Mouse (Mus musculus): Measurements from ENCODE around the gene Pla2g5. TPM values are rescaled to one million over a fixed set of nuclear protein-coding genes. Genes with fewer than 3 reads are reported as not detected.

Pla2g5 gene
- polyA plus RNA-seq, 1 experiment from 2014 or later: 0.24 TPM

GRCm38 (mm10) chr4:138791452-138791851 is 71.8 kb downstream of the Pla2g5 start:
- Histone ChIP-seq H3K27me3 (no peaks in the 10 kb centered on the region), H3K36me3 (replicated peaks) (no peaks in the 10 kb centered on the region), H3K4me3 (replicated peaks) (no peak overlapping the region), H3K4me2 (no peak overlapping the region), H3K9me3 (no peaks in the 10 kb centered on the region), H3K27ac (no peak overlapping the region), H3K9ac (no peak overlapping the region), H3K4me1 (no peaks in the 10 kb centered on the region)
- ATAC-seq (ENCODE audit: low FRiP score): no peak
- 79% methylated on average over 6 of the region's 6 CpGs for WGBS

- H3K9ac ChIP-seq: no peak overlapping the region
- H3K27me3 ChIP-seq: 0 out of 2 replicates have a peak, but pooled peaks cover 3% of the 10 kb centered on the region
- 83% methylated on average over 4 of the region's 4 CpGs for WGBS
- ATAC-seq (ENCODE audit: low FRiP score): no peak
- H3K9me3 ChIP-seq: no peaks in the 10 kb centered on the region
- H3K4me1 ChIP-seq: no peaks in the 10 kb centered on the region
- H3K36me3 ChIP-seq (replicated peaks): no peaks in the 10 kb centered on the region
- no peak overlapping the region for H3K27ac ChIP-seq
- no peak overlapping the region for H3K4me2 ChIP-seq
- no peak overlapping the region for H3K4me3 ChIP-seq (replicated peaks)
These were observed 74.9 kb downstream of the Pla2g5 start for GRCm38 (mm10) chr4:138788381-138788780.

GRCm38 (mm10) chr4:138786141-138786540 is 77.1 kb downstream of the Pla2g5 start:
- no peak overlapping the region for H3K4me3 ChIP-seq (replicated peaks)
- H3K4me2 ChIP-seq: no peak overlapping the region
- no peaks in the 10 kb centered on the region for H3K9me3 ChIP-seq
- H3K36me3 ChIP-seq (replicated peaks): no peaks in the 10 kb centered on the region
- H3K27ac ChIP-seq: no peak overlapping the region
- H3K9ac ChIP-seq: no peak overlapping the region
- H3K27me3 ChIP-seq: 0 out of 2 replicates have a peak, but pooled peaks cover 3% of the 10 kb centered on the region
- H3K4me1 ChIP-seq: no peaks in the 10 kb centered on the region
- ATAC-seq (ENCODE audit: low FRiP score): no peak
- 76% methylated on average over 4 of the region's 4 CpGs for WGBS

GRCm38 (mm10) chr4:138785721-138786120 is 77.6 kb downstream of the Pla2g5 start:
- no peaks in the 10 kb centered on the region for H3K9me3 ChIP-seq
- H3K4me2 ChIP-seq: no peak overlapping the region
- no peak overlapping the region for H3K27ac ChIP-seq
- no peaks in the 10 kb centered on the region for H3K36me3 ChIP-seq (replicated peaks)
- H3K27me3 ChIP-seq: 0 out of 2 replicates have a peak, but pooled peaks cover 3% of the 10 kb centered on the region
- 59% methylated on average over 4 of the region's 4 CpGs for WGBS
- no peak overlapping the region for H3K9ac ChIP-seq
- ATAC-seq (ENCODE audit: low FRiP score): no peak
- no peak overlapping the region for H3K4me3 ChIP-seq (replicated peaks)
- no peaks in the 10 kb centered on the region for H3K4me1 ChIP-seq

GRCm38 (mm10) chr4:138782098-138782497 is 81.2 kb downstream of the Pla2g5 start:
- 82% methylated on average over 6 of the region's 6 CpGs for WGBS

GRCm38 (mm10) chr4:138780300-138780699 is 83.0 kb downstream of the Pla2g5 start:
- Histone ChIP-seq H3K4me1 (peaks cover 6% of the 10 kb centered on the region; the same call in 1 of the 2 replicates), H3K4me3 (replicated peaks) (no peak overlapping the region), H3K9me3 (no peaks in the 10 kb centered on the region), H3K4me2 (no peak overlapping the region), H3K9ac (no peak overlapping the region), H3K36me3 (replicated peaks) (no peaks in the 10 kb centered on the region), H3K27ac (no peak overlapping the region), H3K27me3 (peaks cover 3% of the 10 kb centered on the region; the same call in 1 of the 2 replicates)
- 92% methylated on average over 5 of the region's 5 CpGs for WGBS
- ATAC-seq (ENCODE audit: low FRiP score): no peak

More at GRCm38 (mm10) chr4:138782098-138782497, 81.2 kb downstream of the Pla2g5 start:
- Histone ChIP-seq H3K4me1 (peaks cover 6% of the 10 kb centered on the region; the same call in 1 of the 2 replicates), H3K36me3 (replicated peaks) (no peaks in the 10 kb centered on the region), H3K9me3 (no peaks in the 10 kb centered on the region), H3K4me3 (replicated peaks) (no peak overlapping the region), H3K9ac (no peak overlapping the region), H3K27me3 (0 out of 2 replicates have a peak, but pooled peaks cover 3% of the 10 kb centered on the region), H3K27ac (no peak overlapping the region), H3K4me2 (no peak overlapping the region)
- no peak for ATAC-seq (ENCODE audit: low FRiP score)

- H3K4me3 ChIP-seq (replicated peaks): no peak overlapping the region
- ATAC-seq (ENCODE audit: low FRiP score): no peak
- H3K27me3 ChIP-seq: no peaks in the 10 kb centered on the region; the same call in 1 of the 2 replicates
- H3K36me3 ChIP-seq (replicated peaks): no peaks in the 10 kb centered on the region
- H3K4me1 ChIP-seq: peaks cover 6% of the 10 kb centered on the region; the same call in 1 of the 2 replicates
- no peak overlapping the region for H3K4me2 ChIP-seq
- H3K9ac ChIP-seq: no peak overlapping the region
- no peak overlapping the region for H3K27ac ChIP-seq
- H3K9me3 ChIP-seq: no peaks in the 10 kb centered on the region
- WGBS: 57% methylated on average over 20 of the region's 20 CpGs
These were observed 85.6 kb downstream of the Pla2g5 start for GRCm38 (mm10) chr4:138777417-138778407.

- H3K4me3 ChIP-seq (replicated peaks): no peak within 1 kb of the TSS
- no peak for ATAC-seq (ENCODE audit: low FRiP score)
- 90% methylated on average over 6 of the region's 6 CpGs for WGBS
These were observed 87.8 kb downstream of the Pla2g5 start, which contains the start of gene Pla2g2d for GRCm38 (mm10) chr4:138775435-138775834. TSS of gene Pla2g2d (plus strand) at chr4:138775735.

GRCm38 (mm10) chr4:138772386-138772785 is 90.9 kb downstream of the Pla2g5 start:
- no peaks in the 10 kb centered on the region for H3K9me3 ChIP-seq
- WGBS: 79% methylated on average over 5 of the region's 5 CpGs
- H3K36me3 ChIP-seq (replicated peaks): no peaks in the 10 kb centered on the region
- H3K27ac ChIP-seq: no peak overlapping the region
- no peak overlapping the region for H3K4me2 ChIP-seq
- no peaks in the 10 kb centered on the region; the same call in 1 of the 2 replicates for H3K27me3 ChIP-seq
- no peak overlapping the region for H3K9ac ChIP-seq
- ATAC-seq (ENCODE audit: low FRiP score): no peak
- H3K4me1 ChIP-seq: no peaks in the 10 kb centered on the region
- H3K4me3 ChIP-seq (replicated peaks): no peak overlapping the region

More at GRCm38 (mm10) chr4:138775435-138775834, 87.8 kb downstream of the Pla2g5 start, which contains the start of gene Pla2g2d:
- no peak within 1 kb of the TSS for H3K9ac ChIP-seq
- no peaks in the 10 kb centered on the region for H3K36me3 ChIP-seq (replicated peaks)
- no peaks in the 10 kb centered on the region; the same call in 1 of the 2 replicates for H3K27me3 ChIP-seq
- peaks cover 6% of the 10 kb centered on the region; the same call in 1 of the 2 replicates for H3K4me1 ChIP-seq
- no peaks in the 10 kb centered on the region for H3K9me3 ChIP-seq
- H3K27ac ChIP-seq: no peak within 1 kb of the TSS
- H3K4me2 ChIP-seq: no peak within 1 kb of the TSS

GRCm38 (mm10) chr4:138771970-138772369 is 91.3 kb downstream of the Pla2g5 start:
- H3K4me3 ChIP-seq (replicated peaks): no peak overlapping the region
- H3K9me3 ChIP-seq: no peaks in the 10 kb centered on the region
- no peak overlapping the region for H3K27ac ChIP-seq
- no peak for ATAC-seq (ENCODE audit: low FRiP score)
- no peak overlapping the region for H3K4me2 ChIP-seq
- WGBS: 93% methylated on average over 10 of the region's 10 CpGs
- H3K4me1 ChIP-seq: no peaks in the 10 kb centered on the region
- no peaks in the 10 kb centered on the region; the same call in 1 of the 2 replicates for H3K27me3 ChIP-seq
- no peaks in the 10 kb centered on the region for H3K36me3 ChIP-seq (replicated peaks)
- H3K9ac ChIP-seq: no peak overlapping the region

GRCm38 (mm10) chr4:138762266-138762665 is 101.0 kb downstream of the Pla2g5 start:
- 80% methylated on average over 9 of the region's 9 CpGs for WGBS
- Histone ChIP-seq H3K36me3 (replicated peaks) (no peaks in the 10 kb centered on the region), H3K9ac (no peak overlapping the region), H3K27ac (no peak overlapping the region), H3K4me3 (replicated peaks) (no peak overlapping the region), H3K4me2 (no peak overlapping the region), H3K4me1 (no peaks in the 10 kb centered on the region), H3K9me3 (no peaks in the 10 kb centered on the region), H3K27me3 (no peaks in the 10 kb centered on the region)
- ATAC-seq (ENCODE audit: low FRiP score): no peak

- no peak within 1 kb of the TSS for H3K4me2 ChIP-seq
- H3K9ac ChIP-seq: no peak within 1 kb of the TSS
- H3K4me1 ChIP-seq: no peaks in the 10 kb centered on the region; the same call in 1 of the 2 replicates
- no peaks in the 10 kb centered on the region for H3K9me3 ChIP-seq
- no peaks in the 10 kb centered on the region for H3K27me3 ChIP-seq
- 87% methylated on average over 8 of the region's 8 CpGs for WGBS
- H3K27ac ChIP-seq: no peak within 1 kb of the TSS
- ATAC-seq (ENCODE audit: low FRiP score): no peak
- H3K4me3 ChIP-seq (replicated peaks): no peak within 1 kb of the TSS
- H3K36me3 ChIP-seq (replicated peaks): no peaks in the 10 kb centered on the region
These were observed 105.9 kb downstream of the Pla2g5 start, which contains the start of gene Pla2g2f for GRCm38 (mm10) chr4:138757416-138757815. TSS of gene Pla2g2f (minus strand) at chr4:138757626.
